Mouse (Mus musculus) erythroblast, adult 5-6 weeks (primary cell): ENCODE results near the gene Soga3. TPM values are rescaled to one million over a fixed set of nuclear protein-coding genes. Genes with fewer than 3 reads are reported as not detected.

ENCODE experiments used
- ATAC-seq: replicated peaks from 2 replicates; pipeline ENCODE4 v1.8.0; 2016; ENCODE audit warnings: moderate number of reproducible peaks, mild to moderate bottlenecking, moderate TSS enrichment, inconsistent platforms; ENCODE audit not compliant: poor library complexity, low FRiP score, severe bottlenecking
- total RNA-seq, 2 experiments: library from RNA; stranded (forward) in 1 of 2; stranded (reverse) in 1 of 2; fragments of 150-400 nt in 1 of 2; fragments of 200-764, 138-1000 nt in 1 of 2; gene quantifications; 2 replicates each; pipeline versions ENCODE4 v1.2.3 to v1.2.4; 2015 to 2017; ENCODE audit warnings: low replicate concordance in 2 of 2

Gene Soga3
- total RNA-seq (2015; ENCODE audit: low replicate concordance) (not detected in 2 replicates), total RNA-seq (2017; ENCODE audit: low replicate concordance) (not detected in 2 replicates)

DNA sequence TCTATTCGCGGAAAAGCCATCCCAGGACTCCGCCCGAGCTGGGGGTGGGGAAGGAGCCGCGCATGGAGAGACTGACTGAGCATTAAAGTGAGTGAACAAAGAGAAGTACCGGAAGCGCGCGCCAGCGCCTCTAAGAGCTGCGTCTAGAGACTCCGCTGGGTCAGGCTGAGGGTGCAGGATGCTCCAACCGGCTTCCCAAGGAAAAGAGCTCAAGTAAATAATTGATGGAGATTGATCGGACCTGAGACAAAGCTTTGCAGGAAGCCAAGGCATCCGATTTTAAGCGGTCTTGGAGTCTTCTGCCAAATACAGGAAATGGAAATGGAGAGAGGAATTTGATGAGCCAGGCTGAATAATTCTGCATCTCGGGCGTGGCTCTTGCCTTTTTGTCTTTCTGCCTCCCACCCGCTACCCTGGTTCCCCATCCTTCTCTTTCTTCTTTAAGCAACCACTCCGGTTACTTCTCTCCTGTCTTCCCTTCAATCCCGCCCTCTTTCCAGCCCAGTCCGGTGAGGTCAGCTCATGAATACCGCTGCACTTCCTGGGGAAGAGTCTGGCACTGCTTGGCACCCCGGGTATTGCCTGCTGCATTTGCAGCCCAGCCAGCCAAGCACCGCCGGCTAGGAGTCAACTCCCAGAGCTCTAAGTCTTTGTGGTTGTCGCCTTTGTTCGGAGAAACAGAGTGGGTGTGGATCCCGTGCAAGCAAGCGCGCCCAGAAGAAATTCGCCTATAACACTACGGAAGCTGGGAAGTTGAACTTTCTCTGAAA lies at the start of gene Soga3:
Gene Soga3 (plus strand): TSS at position 274 of the 770 bp plus-strand sequence.
- ATAC-seq: no peak

DNA sequence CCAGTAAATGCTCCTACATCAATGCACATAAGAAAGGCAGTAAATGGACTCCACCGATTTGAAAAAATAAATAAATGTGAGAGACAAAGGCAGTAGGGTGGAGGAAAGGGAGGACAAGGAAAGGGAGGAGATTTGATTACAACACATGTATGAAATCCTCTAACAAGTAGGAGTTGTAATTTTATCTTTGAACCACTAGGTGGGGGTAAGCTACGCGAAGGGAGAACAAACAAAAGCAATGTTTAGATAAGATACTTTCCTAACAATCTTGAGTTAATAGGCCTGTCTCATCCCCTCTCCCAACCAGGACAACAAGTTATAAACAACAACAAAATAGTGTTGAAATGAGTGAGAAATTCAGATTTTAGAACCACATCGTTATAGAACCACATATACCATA lies 36.7 kb upstream of the Soga3 start:
- no peak for ATAC-seq

DNA sequence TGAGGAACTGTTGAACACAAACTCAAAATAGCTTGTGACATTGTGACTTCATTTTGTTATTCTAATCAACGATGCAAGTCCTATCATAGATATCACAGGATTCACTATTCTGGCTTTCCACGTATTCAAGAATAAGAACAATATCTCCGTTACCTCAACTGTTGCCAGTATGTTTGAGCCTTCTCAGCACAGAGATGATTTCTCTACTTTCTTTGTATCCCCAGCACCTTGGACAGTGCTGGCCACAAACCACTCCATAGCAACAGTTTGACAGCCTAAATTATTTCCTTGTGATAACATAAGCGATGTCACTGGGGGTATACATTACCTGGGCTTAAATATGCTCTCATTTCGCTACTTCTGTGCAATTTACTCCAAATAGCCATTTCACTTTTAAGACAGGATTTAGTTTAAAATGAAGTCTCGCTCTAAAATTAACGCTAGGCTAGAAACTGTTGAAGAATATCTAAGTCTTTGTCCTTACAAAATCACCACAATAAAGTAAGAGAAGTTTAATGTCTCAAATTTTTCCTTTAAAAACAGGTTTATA lies 1.0 kb upstream of the Soga3 start:
- ATAC-seq: no peak

DNA sequence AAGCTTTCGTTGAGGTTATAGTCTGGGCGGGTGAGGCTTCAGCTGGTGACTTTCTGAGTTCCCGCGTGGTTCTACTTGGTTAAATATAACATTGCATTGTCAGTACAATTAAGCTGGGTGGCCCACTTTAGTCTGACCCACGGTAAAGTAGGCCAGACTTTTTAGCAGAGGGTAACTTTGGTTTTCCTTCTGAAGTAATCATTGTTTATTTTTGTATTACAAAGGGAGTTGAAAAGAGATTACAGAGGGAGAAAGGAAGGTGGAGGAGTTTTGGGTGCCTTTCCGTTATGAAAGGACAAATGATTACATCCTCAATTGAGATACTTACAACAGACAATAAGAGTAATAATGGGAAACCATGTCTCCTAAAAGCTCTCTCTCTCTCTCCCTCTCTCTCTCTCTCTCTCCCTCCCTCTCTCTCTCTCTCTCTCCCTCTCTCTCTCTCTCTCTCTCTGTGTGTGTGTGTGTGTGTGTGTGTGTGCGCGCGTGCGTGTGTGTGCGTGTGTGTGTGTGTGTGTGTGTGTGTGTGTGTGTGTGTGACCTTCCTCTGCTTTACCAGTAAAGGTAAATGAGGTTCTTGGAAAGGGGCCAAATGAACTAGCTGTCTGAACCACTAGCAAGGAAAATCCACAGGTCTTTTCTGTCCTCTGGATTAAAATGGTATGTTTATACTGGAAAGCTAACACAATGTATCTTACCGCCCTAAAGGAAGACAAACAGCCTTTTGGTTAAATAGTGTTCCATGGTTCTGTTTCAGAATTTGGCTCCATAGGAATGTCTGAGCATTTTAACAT lies 1.2 kb downstream of the Soga3 start:
- ATAC-seq: no peak

DNA sequence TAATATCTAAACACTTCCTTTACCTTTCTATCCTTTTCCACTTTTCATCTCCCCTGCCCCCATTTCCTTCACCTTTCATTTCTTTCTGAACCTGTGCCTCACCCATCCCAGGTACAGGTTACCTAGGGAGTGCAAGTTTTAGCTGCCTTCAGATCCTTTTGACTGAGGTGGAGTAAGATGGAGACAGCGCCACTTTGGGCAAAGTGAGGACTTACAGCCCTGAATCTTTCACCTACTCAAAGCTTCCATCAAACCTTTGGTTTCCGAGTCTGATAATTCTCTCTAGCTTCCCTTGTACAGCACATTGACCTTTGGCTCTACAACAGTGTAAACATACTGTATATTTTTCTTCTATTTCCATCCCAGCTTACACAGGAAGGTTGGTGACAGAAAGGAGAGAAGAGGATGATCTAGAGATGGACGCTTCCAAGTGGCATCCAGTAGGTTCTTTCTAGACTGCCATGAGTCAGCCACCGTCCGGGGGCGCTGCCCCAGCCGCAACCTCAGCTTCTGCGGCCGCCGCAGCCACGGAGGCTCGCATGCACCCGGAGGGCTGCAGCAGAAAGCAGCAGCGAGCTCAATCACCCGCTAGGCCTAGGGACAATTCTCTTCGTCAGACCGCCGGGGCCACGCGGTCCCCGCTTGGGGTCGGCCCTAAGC lies 2.7 kb downstream of the Soga3 start:
- no peak for ATAC-seq

DNA sequence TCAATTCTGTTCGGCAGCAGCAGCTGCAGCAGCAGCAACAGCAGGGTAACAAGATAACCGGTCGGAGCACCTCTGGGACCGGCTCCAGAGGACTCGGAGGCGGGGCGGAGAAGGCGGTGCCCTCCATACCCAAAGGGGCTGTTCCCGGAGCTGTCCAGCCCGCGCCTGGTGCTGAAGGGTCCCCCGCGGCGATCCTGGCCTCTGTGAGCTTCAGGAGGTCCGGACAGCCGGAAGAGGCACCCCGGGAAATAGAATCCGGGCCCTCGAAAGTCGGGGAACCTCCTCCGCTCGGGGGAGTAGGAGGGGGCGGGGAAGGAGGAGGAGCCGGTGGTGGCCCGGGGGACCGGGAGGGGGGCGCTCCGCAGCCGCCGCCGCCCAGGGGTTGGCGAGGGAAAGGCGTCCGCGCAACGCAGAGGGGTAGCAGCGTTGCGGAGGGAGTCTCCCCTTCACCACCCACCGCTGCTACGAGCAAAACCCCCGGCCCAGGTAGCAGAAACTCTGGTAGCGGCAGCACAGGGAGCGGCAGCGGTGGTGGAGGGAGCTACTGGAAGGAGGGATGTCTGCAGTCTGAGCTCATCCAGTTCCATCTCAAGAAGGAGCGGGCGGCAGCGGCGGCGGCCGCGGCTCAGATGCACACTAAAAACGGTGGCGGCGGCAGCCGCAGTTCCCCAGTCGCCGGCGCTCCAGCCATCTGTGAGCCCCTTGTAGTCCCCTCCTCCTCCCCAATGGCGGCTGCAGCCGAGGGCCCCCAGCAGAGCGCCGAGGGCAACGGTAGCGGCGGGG lies 3.4 kb downstream of the Soga3 start:
- no peak for ATAC-seq

DNA sequence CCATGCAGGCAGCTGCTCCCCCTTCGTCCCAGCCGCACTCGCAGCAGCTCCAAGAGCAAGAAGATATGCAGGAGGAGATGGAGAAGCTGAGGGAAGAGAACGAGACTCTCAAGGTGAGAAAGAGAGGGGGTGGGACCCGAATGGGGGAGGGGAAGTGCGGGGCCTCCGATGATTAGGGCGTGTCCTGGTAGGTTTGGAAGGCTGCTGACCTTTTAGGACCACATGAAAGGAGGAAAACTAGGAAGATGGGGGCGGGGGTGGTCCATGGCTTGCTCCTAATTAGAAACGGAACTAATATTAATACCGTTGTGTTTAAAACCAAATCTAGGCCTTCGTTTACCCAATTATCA lies 4.0 kb downstream of the Soga3 start:
- no peak for ATAC-seq

DNA sequence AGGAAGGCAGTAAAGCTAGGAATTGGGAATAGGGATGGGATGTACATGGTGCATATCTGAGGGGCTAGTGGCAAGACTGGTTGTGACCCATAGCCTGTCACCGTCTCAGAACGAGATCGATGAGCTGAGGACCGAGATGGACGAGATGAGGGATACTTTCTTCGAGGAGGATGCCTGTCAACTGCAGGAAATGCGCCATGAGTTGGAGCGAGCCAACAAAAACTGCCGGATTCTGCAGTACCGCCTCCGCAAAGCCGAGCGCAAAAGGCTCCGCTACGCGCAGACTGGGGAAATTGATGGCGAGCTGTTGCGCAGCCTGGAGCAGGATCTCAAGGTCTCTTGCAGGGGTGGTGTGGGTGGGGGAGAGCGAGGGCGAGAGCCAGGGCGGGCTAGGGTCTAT lies 4.4 kb downstream of the Soga3 start:
- no peak for ATAC-seq

DNA sequence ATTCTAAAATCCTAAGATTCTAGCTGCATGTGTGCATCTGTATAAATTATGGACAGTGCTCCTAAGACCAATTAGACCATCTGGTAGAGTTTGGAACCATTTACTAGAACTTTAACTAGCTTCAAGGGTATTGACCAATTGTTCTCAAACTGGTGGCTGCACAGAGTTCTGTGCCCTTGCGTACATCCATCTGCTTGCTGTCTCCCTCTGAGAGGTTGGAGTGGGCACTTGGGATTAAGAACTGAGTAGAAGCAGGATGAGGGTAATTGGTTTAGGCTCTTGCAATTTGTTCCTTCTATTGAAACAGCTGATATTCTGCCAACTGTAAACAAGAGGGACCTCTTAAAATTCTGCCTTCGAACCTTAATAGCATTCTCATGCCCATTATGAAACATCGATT lies 11.7 kb downstream of the Soga3 start:
- no peak for ATAC-seq

DNA sequence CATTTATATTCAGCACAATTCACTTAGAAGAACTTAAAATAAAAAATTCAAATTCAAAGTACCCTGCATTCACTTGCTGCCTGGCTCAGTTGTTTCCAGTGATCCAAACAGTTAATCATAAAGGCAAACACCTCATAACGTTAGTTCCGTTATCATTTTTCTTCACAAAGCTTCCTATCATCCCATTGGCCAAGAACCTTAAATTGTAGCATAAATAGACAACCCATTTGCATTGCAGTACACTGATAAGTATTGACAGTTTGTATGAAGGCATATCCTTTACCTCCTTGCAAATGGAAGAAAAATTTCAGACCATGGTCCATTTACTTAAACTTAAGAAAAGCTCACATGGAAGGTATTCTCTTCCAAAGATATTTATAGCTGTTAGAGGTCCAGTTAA lies 18.0 kb downstream of the Soga3 start:
- no peak for ATAC-seq

DNA sequence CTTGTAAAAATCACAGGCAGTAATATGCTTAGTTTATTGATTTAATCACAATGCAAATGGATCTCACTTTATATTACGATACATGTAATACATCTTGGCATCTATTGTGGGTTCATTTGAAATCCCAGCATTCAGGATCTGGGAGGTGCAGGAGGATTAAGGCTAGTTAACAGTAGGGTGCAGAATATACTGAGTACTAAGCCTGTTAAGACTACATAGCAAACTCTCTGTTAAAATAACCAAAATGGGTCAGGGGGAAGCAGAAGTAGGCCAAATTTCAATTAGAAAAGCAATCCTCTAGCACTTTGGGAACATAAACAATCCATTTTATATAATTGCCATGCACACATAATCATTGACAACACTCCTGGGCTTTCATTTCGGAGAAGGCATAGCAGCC lies 30.1 kb downstream of the Soga3 start:
- no peak for ATAC-seq

DNA sequence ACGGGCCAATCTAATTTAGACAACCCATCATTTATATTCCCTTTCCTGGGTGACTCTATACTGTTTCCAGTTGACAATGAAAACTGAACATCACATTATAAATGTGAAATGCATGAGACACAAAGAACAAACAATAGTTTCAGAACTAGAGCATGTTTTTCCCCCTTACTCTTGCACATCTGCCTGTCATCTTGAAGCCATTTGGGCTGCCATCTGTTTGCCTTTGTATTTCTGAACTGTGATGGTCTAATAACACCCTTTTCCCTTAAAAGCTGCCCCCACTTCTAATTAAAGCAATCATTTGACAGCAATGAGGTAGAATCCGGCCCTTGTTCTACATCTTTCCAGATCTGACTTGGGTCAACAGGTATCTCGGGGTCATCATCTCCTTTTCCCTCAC lies 32.0 kb downstream of the Soga3 start:
- ATAC-seq: no peak

DNA sequence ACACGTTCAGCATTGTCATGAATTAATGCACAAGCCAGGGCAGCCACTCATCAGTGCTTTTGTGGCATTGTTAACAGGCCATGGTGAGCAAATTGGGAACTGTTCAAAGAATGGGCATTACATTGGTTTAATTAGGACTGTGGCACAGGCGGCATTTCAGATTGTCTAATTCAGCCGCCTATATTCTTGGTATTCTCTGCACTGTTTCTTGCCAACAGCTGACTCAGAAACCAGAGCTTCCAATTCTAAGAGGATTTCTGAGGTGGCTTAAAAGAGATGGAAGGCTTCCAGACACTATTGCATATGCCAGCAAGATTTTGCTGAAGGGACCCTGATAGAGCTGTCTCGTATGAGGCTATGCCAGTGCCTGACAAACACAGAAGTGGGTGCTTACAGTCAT lies 33.2 kb downstream of the Soga3 start:
- no peak for ATAC-seq

DNA sequence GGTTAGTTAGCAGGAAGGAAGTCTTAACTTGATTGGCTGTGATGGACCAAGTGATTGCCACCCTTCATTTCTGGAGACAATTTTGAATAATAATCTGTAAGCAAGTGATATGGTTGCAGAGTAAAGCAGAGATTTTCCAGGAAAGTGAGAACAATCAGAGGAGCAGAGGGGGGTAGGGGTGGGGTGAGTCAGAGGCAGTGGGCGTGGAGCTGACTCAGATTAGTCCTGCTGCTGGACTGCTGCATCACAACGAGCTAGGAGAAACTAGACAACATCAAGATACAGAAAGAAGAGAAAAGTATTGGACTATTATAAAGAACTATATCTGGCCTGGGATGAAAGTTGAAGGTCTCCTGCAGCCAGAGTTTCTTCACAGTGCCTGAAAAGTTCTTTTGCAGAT lies 34.4 kb downstream of the Soga3 start:
- no peak for ATAC-seq

DNA sequence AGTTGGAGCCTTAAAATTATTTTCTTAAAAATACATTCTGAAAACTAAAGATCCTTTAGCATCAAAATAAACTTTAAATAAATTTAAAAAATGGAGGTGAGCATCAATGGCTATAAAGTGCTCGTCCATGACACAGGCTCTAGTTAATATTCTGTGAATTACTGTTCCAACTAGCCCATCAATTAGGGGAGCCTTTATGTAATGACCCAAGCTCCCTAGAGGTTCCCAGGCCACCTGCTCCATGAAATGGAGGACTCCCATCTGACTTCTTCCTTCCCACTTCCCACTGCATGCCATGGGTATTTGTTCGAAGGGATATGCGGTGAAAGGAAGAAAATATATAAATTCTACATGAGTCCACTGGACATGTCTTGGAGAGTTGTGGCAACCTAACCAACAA lies 36.6 kb downstream of the Soga3 start:
- no peak for ATAC-seq

DNA sequence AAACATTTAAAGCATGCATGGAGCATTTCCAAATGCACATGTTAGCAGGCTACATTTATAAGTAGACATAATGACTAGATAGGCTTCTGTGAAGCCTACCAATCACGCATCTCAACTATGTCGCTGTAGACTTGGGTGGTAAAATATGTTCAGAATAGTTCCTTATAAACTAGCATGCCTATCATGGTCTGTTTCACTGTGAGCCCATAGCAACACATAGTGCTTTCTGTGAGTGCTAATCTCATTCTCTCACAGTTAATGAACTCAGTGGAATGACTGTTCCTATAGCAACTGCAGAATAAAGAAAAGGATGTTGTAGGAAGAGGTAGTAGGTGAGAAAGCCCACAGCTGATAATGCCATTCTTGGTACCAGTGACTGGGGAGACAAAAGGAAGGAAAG lies 37.4 kb downstream of the Soga3 start:
- no peak for ATAC-seq

DNA sequence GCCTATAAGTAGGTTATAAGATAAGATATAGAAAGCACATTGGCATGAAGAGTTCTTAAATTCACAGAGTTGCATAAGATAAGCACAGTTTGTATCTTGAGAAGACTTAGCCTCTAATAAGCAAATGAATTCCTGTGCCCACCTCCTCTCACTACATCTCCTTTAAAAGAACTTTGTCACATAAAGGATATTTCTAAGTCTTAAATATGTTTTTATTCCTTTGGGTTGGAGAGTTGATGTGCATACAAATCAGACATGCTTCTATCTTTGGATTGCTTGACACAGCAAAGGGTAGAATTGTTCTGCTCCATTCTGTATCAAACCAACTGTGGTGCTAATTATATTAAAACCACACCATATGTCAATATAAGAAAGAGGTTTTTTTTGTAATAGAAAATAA lies 50.1 kb downstream of the Soga3 start:
- no peak for ATAC-seq

DNA sequence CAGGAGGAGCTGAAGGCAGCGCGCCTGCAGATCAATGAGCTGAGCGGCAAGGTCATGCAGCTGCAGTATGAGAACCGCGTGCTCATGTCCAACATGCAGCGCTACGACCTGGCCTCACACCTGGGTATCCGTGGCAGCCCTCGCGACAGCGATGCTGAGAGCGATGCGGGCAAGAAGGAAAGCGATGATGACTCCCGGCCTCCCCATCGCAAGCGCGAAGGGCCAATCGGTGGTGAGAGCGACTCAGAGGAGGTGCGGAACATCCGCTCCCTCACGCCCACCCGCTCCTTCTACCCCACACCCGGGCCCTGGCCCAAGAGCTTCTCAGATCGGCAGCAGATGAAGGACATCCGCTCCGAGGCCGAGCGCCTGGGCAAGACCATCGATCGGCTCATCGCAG lies 53.2 kb downstream of the Soga3 start:
- ATAC-seq: no peak

DNA sequence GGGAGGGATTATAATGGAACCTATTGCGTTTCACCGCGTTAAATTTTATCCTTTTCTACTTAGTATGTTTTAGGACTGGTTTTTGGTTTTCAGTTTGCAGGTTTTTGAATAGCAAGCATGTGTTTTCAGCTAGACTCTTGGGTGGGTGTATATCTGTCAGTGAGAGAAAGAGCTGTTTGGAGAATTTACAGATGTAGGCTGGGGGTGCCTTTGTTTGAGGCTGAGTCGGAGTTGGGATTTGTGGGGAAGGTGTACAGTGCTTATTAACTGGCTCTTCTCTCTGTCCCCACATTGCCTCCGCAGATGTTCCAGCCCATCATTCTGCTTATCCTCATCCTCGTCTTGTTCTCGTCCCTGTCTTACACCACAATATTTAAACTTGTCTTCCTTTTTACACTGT lies 55.0 kb downstream of the Soga3 start, which contains the start of gene Gm49353:
Gene Gm49353 (plus strand): TSS at position 313 of the 400 bp plus-strand sequence.
- ATAC-seq: no peak

DNA sequence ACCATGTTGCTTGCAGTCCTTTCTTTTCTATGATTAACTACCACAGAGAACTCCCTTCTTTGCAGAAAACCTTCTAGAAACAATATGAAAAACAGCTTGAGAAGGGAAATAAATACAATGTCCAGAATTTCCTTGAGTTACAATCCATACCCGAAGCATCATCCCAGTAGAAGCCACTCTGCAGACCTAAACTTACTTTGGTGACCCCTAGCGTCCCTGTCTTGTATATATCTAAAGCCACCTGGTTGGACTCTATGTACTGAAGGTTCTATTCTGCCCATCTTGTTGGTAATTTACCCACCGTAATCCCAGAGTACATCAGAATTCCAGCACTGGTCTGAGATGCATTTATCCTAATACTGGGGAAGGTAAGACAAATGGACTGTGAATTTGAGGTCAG lies 56.2 kb downstream of the Soga3 start:
- ATAC-seq: no peak
